Mouse (Mus musculus): ENCODE measurements around the gene Lyrm1. TPM values are rescaled to one million over a fixed set of nuclear protein-coding genes. Genes with fewer than 3 reads are reported as not detected.

Lyrm1 gene
- total and polyA plus RNA-seq, 3 experiments: 4.6 to 10.9 (median 7.9) TPM

GRCm38 (mm10) chr7:119847396-119847795, 48.3 kb upstream of the Lyrm1 start:
- Histone ChIP-seq H3K4me2 (ENCODE audit: insufficient read depth, low read depth, poor library complexity, severe bottlenecking) (no peak overlapping the region), H3K36me3 (replicated peaks in 1 of 2; ENCODE audit: control insufficient read depth in 1 of 2, insufficient read depth in 1 of 2, low read length in 1 of 2) (peaks cover 12 to 68% of the 10 kb centered on the region in 2 experiments), H3K9me3 (replicated peaks; ENCODE audit: low read length) (no peaks in the 10 kb centered on the region), H3K4me1 (ENCODE audit: control insufficient read depth in 1 of 2, insufficient read depth in 2 of 2) (no peaks in the 10 kb centered on the region), H3K9ac (ENCODE audit: insufficient read depth, low read depth) (no peak overlapping the region), H3K27me3 (replicated peaks) (no peaks in the 10 kb centered on the region), H3K4me3 (replicated peaks in 1 of 3; ENCODE audit: low read depth in 2 of 3, low read length in 2 of 3, poor library complexity in 1 of 3) (no peak overlapping the region), H3K79me2 (replicated peaks; ENCODE audit: control insufficient read depth, extremely low read depth, insufficient read depth, poor library complexity, severe bottlenecking) (no peaks in the 10 kb centered on the region), H3K27ac (ENCODE audit: insufficient read depth, low read depth) (no peak overlapping the region)
- dilution Hi-C loops (cut with MboI; ENCODE audit: extremely low pct_ligation_motif_present, extremely low pct_unique_long_range_greater_than_20kb, low sequenced_read_pairs): no loop called here
- in situ Hi-C loops (cut with MboI; ENCODE audit: low pct_ligation_motif_present, low pct_unique_long_range_greater_than_20kb, low sequenced_read_pairs): no loop called here
- no peak for DNase-seq (ENCODE audit: extremely low read depth)
- no peak for TF ChIP-seq GABPA (IDR thresholded peaks at IDR 0.05; ENCODE audit: insufficient replicate concordance, low read depth, low read length)
- TF ChIP-seq CTCF (conservative IDR thresholded peaks at IDR 0.05 in 1 of 2, IDR thresholded peaks at IDR 0.05 in 1 of 2; ENCODE audit: low read depth in 2 of 2, low read length in 2 of 2): no peak
- no peak for TF ChIP-seq ELF1 (IDR thresholded peaks at IDR 0.05; ENCODE audit: low read depth, low read length)
- no peak for TF ChIP-seq IRF4 (IDR thresholded peaks at IDR 0.05; ENCODE audit: low read depth, low read length)
- TF ChIP-seq UBTF (IDR thresholded peaks at IDR 0.05; ENCODE audit: low read depth, low read length): no peak
- TF ChIP-seq CHD2 (IDR thresholded peaks at IDR 0.05; ENCODE audit: low read length): no peak
- no peak for TF ChIP-seq ZKSCAN1 (IDR thresholded peaks at IDR 0.05; ENCODE audit: borderline replicate concordance, low read depth, low read length)
- no peak for TF ChIP-seq SMC3 (IDR thresholded peaks at IDR 0.05; ENCODE audit: low read depth, low read length)
- no peak for TF ChIP-seq POLR2A (IDR thresholded peaks at IDR 0.05; ENCODE audit: low read depth, low read length)
- TF ChIP-seq MAZ (IDR thresholded peaks at IDR 0.05; ENCODE audit: low read depth, low read length): no peak
- no peak for TF ChIP-seq HCFC1 (IDR thresholded peaks at IDR 0.05; ENCODE audit: low read depth, low read length)
- no peak for TF ChIP-seq MEF2A (IDR thresholded peaks at IDR 0.05; ENCODE audit: borderline replicate concordance, low read depth, low read length)
- TF ChIP-seq TCF12 (IDR thresholded peaks at IDR 0.05; ENCODE audit: low read depth, low read length): no peak

GRCm38 (mm10) chr7:119849096-119849495, 46.6 kb upstream of the Lyrm1 start:
- no peak overlapping the region for H3K27ac ChIP-seq (ENCODE audit: insufficient read depth, low read depth)

GRCm38 (mm10) chr7:119850737-119851136, 44.9 kb upstream of the Lyrm1 start:
- dilution Hi-C loops (cut with MboI; ENCODE audit: extremely low pct_ligation_motif_present, extremely low pct_unique_long_range_greater_than_20kb, low sequenced_read_pairs) (no loop called here), in situ Hi-C loops (cut with MboI; ENCODE audit: low pct_ligation_motif_present, low pct_unique_long_range_greater_than_20kb, low sequenced_read_pairs) (loop anchor here (25.0 kb wide), 1 partner anchor 212 kb away; no protein-coding TSS in a partner anchor)
- H3K27ac ChIP-seq (ENCODE audit: insufficient read depth, low read depth): no peak overlapping the region
- no peaks in the 10 kb centered on the region for H3K27me3 ChIP-seq (replicated peaks)
- no peak for TF ChIP-seq GABPA (IDR thresholded peaks at IDR 0.05; ENCODE audit: insufficient replicate concordance, low read depth, low read length)
- TF ChIP-seq CHD2 (IDR thresholded peaks at IDR 0.05; ENCODE audit: low read length): no peak
- no peak for TF ChIP-seq CHD1 (IDR thresholded peaks at IDR 0.05; ENCODE audit: low read depth, low read length)
- no peak for TF ChIP-seq ELF1 (IDR thresholded peaks at IDR 0.05; ENCODE audit: low read depth, low read length)
- no peak for TF ChIP-seq MAX (IDR thresholded peaks at IDR 0.05; ENCODE audit: low read length)
- TF ChIP-seq TBP (conservative IDR thresholded peaks at IDR 0.05; ENCODE audit: low read depth, low read length): no peak
- TF ChIP-seq MAFK (IDR thresholded peaks at IDR 0.05; ENCODE audit: insufficient replicate concordance, low read length): no peak
- no peak for TF ChIP-seq JUN (IDR thresholded peaks at IDR 0.05; ENCODE audit: insufficient read depth, low read depth, low read length)
- no peak for TF ChIP-seq SMC3 (IDR thresholded peaks at IDR 0.05; ENCODE audit: low read depth, low read length)
- TF ChIP-seq UBTF (IDR thresholded peaks at IDR 0.05; ENCODE audit: low read depth, low read length): no peak
- TF ChIP-seq NELFE (IDR thresholded peaks at IDR 0.05; ENCODE audit: low read depth, low read length): no peak
- TF ChIP-seq MEF2A (IDR thresholded peaks at IDR 0.05; ENCODE audit: borderline replicate concordance, low read depth, low read length): no peak
- TF ChIP-seq SIN3A (IDR thresholded peaks at IDR 0.05; ENCODE audit: low read length): no peak
- no peak for TF ChIP-seq NRF1 (IDR thresholded peaks at IDR 0.05; ENCODE audit: low read depth, low read length)
- TF ChIP-seq JUND (conservative IDR thresholded peaks at IDR 0.05; ENCODE audit: low read depth, low read length): no peak
- TF ChIP-seq PAX5 (IDR thresholded peaks at IDR 0.05; ENCODE audit: low read length): no peak
- TF ChIP-seq BHLHE40 (IDR thresholded peaks at IDR 0.05; ENCODE audit: low read depth, low read length): no peak
- H3K9ac ChIP-seq (ENCODE audit: insufficient read depth, low read depth): no peak overlapping the region
- H3K4me2 ChIP-seq (ENCODE audit: insufficient read depth, low read depth, poor library complexity, severe bottlenecking): no peak overlapping the region
- H3K4me3 ChIP-seq (replicated peaks in 1 of 3; ENCODE audit: low read depth in 2 of 3, low read length in 2 of 3, poor library complexity in 1 of 3): no peak overlapping the region
- no peak for DNase-seq (ENCODE audit: extremely low read depth)
- H3K36me3 ChIP-seq (replicated peaks in 1 of 2; ENCODE audit: control insufficient read depth in 1 of 2, insufficient read depth in 1 of 2, low read length in 1 of 2): peaks cover 4 to 67% of the 10 kb centered on the region in 2 experiments
- H3K4me1 ChIP-seq (ENCODE audit: control insufficient read depth in 1 of 2, insufficient read depth in 2 of 2): peaks cover 0 to 8% of the 10 kb centered on the region in 2 experiments; a peak in 1 of 4 replicates
- no peaks in the 10 kb centered on the region for H3K79me2 ChIP-seq (replicated peaks; ENCODE audit: control insufficient read depth, extremely low read depth, insufficient read depth, poor library complexity, severe bottlenecking)
- no peaks in the 10 kb centered on the region for H3K9me3 ChIP-seq (replicated peaks; ENCODE audit: low read length)

More at GRCm38 (mm10) chr7:119849096-119849495, 46.6 kb upstream of the Lyrm1 start:
- H3K79me2 ChIP-seq (replicated peaks; ENCODE audit: control insufficient read depth, extremely low read depth, insufficient read depth, poor library complexity, severe bottlenecking): no peaks in the 10 kb centered on the region
- dilution Hi-C loops (cut with MboI; ENCODE audit: extremely low pct_ligation_motif_present, extremely low pct_unique_long_range_greater_than_20kb, low sequenced_read_pairs): no loop called here
- TF ChIP-seq RAD21 (IDR thresholded peaks at IDR 0.05; ENCODE audit: low read depth, low read length) (peak; percentile 88), TBP (conservative IDR thresholded peaks at IDR 0.05; ENCODE audit: low read depth, low read length) (no peak), CTCF (conservative IDR thresholded peaks at IDR 0.05 in 1 of 2, IDR thresholded peaks at IDR 0.05 in 1 of 2; ENCODE audit: low read depth in 2 of 2, low read length in 2 of 2) (peak; percentile 82 to 90), SMC3 (IDR thresholded peaks at IDR 0.05; ENCODE audit: low read depth, low read length) (peak; percentile 75)
- peaks cover 11 to 69% of the 10 kb centered on the region in 2 experiments for H3K36me3 ChIP-seq (replicated peaks in 1 of 2; ENCODE audit: control insufficient read depth in 1 of 2, insufficient read depth in 1 of 2, low read length in 1 of 2)
- no peaks in the 10 kb centered on the region for H3K27me3 ChIP-seq (replicated peaks)
- H3K9ac ChIP-seq (ENCODE audit: insufficient read depth, low read depth): no peak overlapping the region
- DNase-seq (ENCODE audit: extremely low read depth): peak; percentile 17
- no peak overlapping the region for H3K4me2 ChIP-seq (ENCODE audit: insufficient read depth, low read depth, poor library complexity, severe bottlenecking)
- no peak overlapping the region for H3K4me3 ChIP-seq (replicated peaks in 1 of 3; ENCODE audit: low read depth in 2 of 3, low read length in 2 of 3, poor library complexity in 1 of 3)
- H3K9me3 ChIP-seq (replicated peaks; ENCODE audit: low read length): no peaks in the 10 kb centered on the region
- H3K4me1 ChIP-seq (ENCODE audit: control insufficient read depth in 1 of 2, insufficient read depth in 2 of 2): no peaks in the 10 kb centered on the region
- in situ Hi-C loops (cut with MboI; ENCODE audit: low pct_ligation_motif_present, low pct_unique_long_range_greater_than_20kb, low sequenced_read_pairs): no loop called here

Measured in CH12.LX (cell line).